Mouse (Mus musculus): ENCODE results near the gene Wdr1. TPM values are rescaled to one million over a fixed set of nuclear protein-coding genes. Genes with fewer than 3 reads are reported as not detected.

Wdr1 gene
- polyA plus RNA-seq, 1 experiment from 2014 or later = 174 TPM

- H3K27me3 ChIP-seq (ENCODE audit: control insufficient read depth, insufficient read depth, low read length) = no peaks in the 10 kb centered on the region
- no peak for TF ChIP-seq EP300 (optimal IDR thresholded peaks at IDR 0.05)
- TF ChIP-seq CTCF (IDR thresholded peaks at IDR 0.05; ENCODE audit: low read depth) = no peak
- H3K9ac ChIP-seq (ENCODE audit: low read length) = no peak overlapping the region
- no peak for ATAC-seq (ENCODE audit: low FRiP score, low TSS enrichment)
- no peak overlapping the region for H3K4me3 ChIP-seq (ENCODE audit: low read depth, low read length)
- DNase-seq (ENCODE audit: low spot score) = no peak
- no peaks in the 10 kb centered on the region for H3K9me3 ChIP-seq (ENCODE audit: control insufficient read depth, low read length)
- no peak overlapping the region for H3K4me2 ChIP-seq (replicated peaks; ENCODE audit: low read depth)
- 84% methylated on average over 4 of the region's 4 CpGs for WGBS
- no peak overlapping the region for H3K27ac ChIP-seq (replicated peaks)
- H3K36me3 ChIP-seq (ENCODE audit: control insufficient read depth, insufficient read depth, low read length) = peaks cover 84% of the 10 kb centered on the region
- no peaks in the 10 kb centered on the region for H3K4me1 ChIP-seq (replicated peaks; ENCODE audit: control insufficient read depth, insufficient read depth)
Measured at GRCm38 (mm10) chr5:38532084-38532483, 30.9 kb downstream of the Wdr1 start.

- Histone ChIP-seq H3K4me1 (replicated peaks; ENCODE audit: control insufficient read depth, insufficient read depth) (no peaks in the 10 kb centered on the region), H3K9me3 (ENCODE audit: control insufficient read depth, low read length) (no peaks in the 10 kb centered on the region), H3K27me3 (ENCODE audit: control insufficient read depth, insufficient read depth, low read length) (no peaks in the 10 kb centered on the region), H3K4me2 (replicated peaks; ENCODE audit: low read depth) (no peak overlapping the region), H3K27ac (replicated peaks) (no peak overlapping the region), H3K4me3 (ENCODE audit: low read depth, low read length) (no peak overlapping the region), H3K36me3 (ENCODE audit: control insufficient read depth, insufficient read depth, low read length) (peaks cover 70% of the 10 kb centered on the region), H3K9ac (ENCODE audit: low read length) (no peak overlapping the region)
- TF ChIP-seq CTCF (IDR thresholded peaks at IDR 0.05; ENCODE audit: low read depth) = peak; percentile 72
- no peak for TF ChIP-seq EP300 (optimal IDR thresholded peaks at IDR 0.05)
- ATAC-seq (ENCODE audit: low FRiP score, low TSS enrichment) (peak; percentile 44; the same call in 1 of the 2 replicates), DNase-seq (ENCODE audit: low spot score) (no peak)
- 74% methylated on average over 6 of the region's 6 CpGs for WGBS
Measured at GRCm38 (mm10) chr5:38529724-38530428, 33.1 kb downstream of the Wdr1 start.

DNA sequence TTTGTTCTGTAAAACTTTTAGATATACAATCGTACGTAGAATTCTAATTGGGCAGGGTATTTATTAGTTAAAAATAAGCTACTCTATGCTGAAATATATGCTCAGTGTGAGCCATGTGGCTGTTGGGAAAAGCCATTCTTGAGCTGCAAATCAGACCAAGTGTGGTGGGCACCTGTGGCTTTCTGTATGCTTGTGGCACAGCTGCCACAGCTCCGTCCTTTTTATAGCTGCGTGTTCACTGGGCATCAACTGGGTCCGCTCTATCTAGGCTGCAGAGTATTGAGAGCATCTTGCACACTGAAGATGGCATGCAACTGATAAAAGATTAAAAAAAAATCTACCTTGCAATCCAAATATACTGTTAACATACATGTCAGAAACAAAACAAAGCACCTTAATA is 40.0 kb downstream of the Wdr1 start:
- TF ChIP-seq CTCF (IDR thresholded peaks at IDR 0.05; ENCODE audit: low read depth) (no peak), EP300 (optimal IDR thresholded peaks at IDR 0.05) (no peak)
- Histone ChIP-seq H3K9ac (ENCODE audit: low read length) (no peak overlapping the region), H3K27me3 (ENCODE audit: control insufficient read depth, insufficient read depth, low read length) (no peaks in the 10 kb centered on the region), H3K27ac (replicated peaks) (no peak overlapping the region), H3K9me3 (ENCODE audit: control insufficient read depth, low read length) (no peaks in the 10 kb centered on the region), H3K4me1 (replicated peaks; ENCODE audit: control insufficient read depth, insufficient read depth) (no peaks in the 10 kb centered on the region), H3K36me3 (ENCODE audit: control insufficient read depth, insufficient read depth, low read length) (peaks cover 15% of the 10 kb centered on the region), H3K4me2 (replicated peaks; ENCODE audit: low read depth) (no peak overlapping the region), H3K4me3 (ENCODE audit: low read depth, low read length) (no peak overlapping the region)
- 91% methylated on average over 5 of the region's 5 CpGs for WGBS
- ATAC-seq (ENCODE audit: low FRiP score, low TSS enrichment) (no peak), DNase-seq (ENCODE audit: low spot score) (no peak)

DNA sequence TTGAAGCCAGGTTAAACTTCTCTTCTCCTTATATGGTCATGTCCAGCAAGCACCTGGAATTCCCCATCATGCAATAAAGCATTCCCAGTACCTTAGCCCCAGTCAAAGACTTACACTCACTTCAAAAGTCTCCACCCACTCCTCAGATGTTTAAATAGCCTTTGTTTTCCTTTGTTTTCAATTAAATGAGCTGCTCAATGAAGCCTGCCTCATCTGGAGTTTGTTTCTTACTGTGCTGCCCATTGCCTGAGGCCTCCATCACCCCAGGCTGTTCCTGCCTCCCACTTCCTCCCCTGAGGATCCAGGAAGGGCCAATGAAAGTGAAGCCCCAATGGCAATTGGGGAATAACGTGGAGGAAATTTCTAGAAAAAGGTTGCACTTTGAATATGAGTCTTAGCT is 42.2 kb downstream of the Wdr1 start:
- H3K4me2 ChIP-seq (replicated peaks; ENCODE audit: low read depth) = no peak overlapping the region
- no peaks in the 10 kb centered on the region for H3K4me1 ChIP-seq (replicated peaks; ENCODE audit: control insufficient read depth, insufficient read depth)
- no peak overlapping the region for H3K4me3 ChIP-seq (ENCODE audit: low read depth, low read length)
- WGBS = 59% methylated on average over 1 of the region's 1 CpGs
- no peak overlapping the region for H3K27ac ChIP-seq (replicated peaks)
- no peaks in the 10 kb centered on the region for H3K9me3 ChIP-seq (ENCODE audit: control insufficient read depth, low read length)
- no peak for TF ChIP-seq CTCF (IDR thresholded peaks at IDR 0.05; ENCODE audit: low read depth)
- no peak for TF ChIP-seq EP300 (optimal IDR thresholded peaks at IDR 0.05)
- DNase-seq (ENCODE audit: low spot score) (no peak), ATAC-seq (ENCODE audit: low FRiP score, low TSS enrichment) (no peak)
- 0 out of 2 replicates have a peak, but pooled peaks cover 2% of the 10 kb centered on the region for H3K36me3 ChIP-seq (ENCODE audit: control insufficient read depth, insufficient read depth, low read length)
- no peaks in the 10 kb centered on the region for H3K27me3 ChIP-seq (ENCODE audit: control insufficient read depth, insufficient read depth, low read length)
- no peak overlapping the region for H3K9ac ChIP-seq (ENCODE audit: low read length)

GRCm38 (mm10) chr5:38516267-38516666 is 46.8 kb downstream of the Wdr1 start:
- TF ChIP-seq CTCF (IDR thresholded peaks at IDR 0.05; ENCODE audit: low read depth) (peak; percentile 67), EP300 (optimal IDR thresholded peaks at IDR 0.05) (no peak)
- Histone ChIP-seq H3K4me2 (replicated peaks; ENCODE audit: low read depth) (no peak overlapping the region), H3K9me3 (ENCODE audit: control insufficient read depth, low read length) (no peaks in the 10 kb centered on the region), H3K4me1 (replicated peaks; ENCODE audit: control insufficient read depth, insufficient read depth) (no peaks in the 10 kb centered on the region), H3K36me3 (ENCODE audit: control insufficient read depth, insufficient read depth, low read length) (no peaks in the 10 kb centered on the region), H3K27me3 (ENCODE audit: control insufficient read depth, insufficient read depth, low read length) (no peaks in the 10 kb centered on the region), H3K4me3 (ENCODE audit: low read depth, low read length) (no peak overlapping the region), H3K27ac (replicated peaks) (no peak overlapping the region), H3K9ac (ENCODE audit: low read length) (no peak overlapping the region)
- WGBS = 50% methylated on average over 6 of the region's 6 CpGs
- ATAC-seq (ENCODE audit: low FRiP score, low TSS enrichment) = no peak
- no peak for DNase-seq (ENCODE audit: low spot score)

DNA sequence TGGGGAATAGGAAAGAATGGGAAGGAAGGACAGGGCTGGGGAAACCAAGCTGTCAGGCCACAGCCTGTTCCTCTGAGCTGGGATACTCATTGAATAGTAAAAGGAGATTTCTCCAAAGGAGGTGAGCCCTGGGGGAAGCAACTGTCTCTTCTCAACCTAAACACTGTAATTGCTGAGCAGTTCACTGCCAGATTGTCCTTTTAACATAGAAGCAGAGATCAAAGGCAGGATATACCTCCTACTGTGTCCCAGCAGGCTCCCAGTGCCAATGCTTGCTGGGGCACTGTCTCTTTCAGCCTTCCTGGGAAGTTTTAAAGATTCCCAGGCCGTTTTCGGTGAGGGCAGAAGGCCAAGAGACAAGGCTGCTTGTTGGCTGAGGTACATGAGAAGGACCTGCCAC is 50.0 kb downstream of the Wdr1 start:
- no peaks in the 10 kb centered on the region for H3K9me3 ChIP-seq (ENCODE audit: control insufficient read depth, low read length)
- no peak for DNase-seq (ENCODE audit: low spot score)
- H3K4me3 ChIP-seq (ENCODE audit: low read depth, low read length) = no peak overlapping the region
- ATAC-seq (ENCODE audit: low FRiP score, low TSS enrichment) = no peak
- H3K36me3 ChIP-seq (ENCODE audit: control insufficient read depth, insufficient read depth, low read length) = no peaks in the 10 kb centered on the region
- H3K27ac ChIP-seq (replicated peaks) = no peak overlapping the region
- no peaks in the 10 kb centered on the region for H3K27me3 ChIP-seq (ENCODE audit: control insufficient read depth, insufficient read depth, low read length)
- TF ChIP-seq CTCF (IDR thresholded peaks at IDR 0.05; ENCODE audit: low read depth) (no peak), EP300 (optimal IDR thresholded peaks at IDR 0.05) (no peak)
- 28% methylated on average over 2 of the region's 2 CpGs for WGBS
- no peak overlapping the region for H3K9ac ChIP-seq (ENCODE audit: low read length)
- H3K4me1 ChIP-seq (replicated peaks; ENCODE audit: control insufficient read depth, insufficient read depth) = no peaks in the 10 kb centered on the region
- no peak overlapping the region for H3K4me2 ChIP-seq (replicated peaks; ENCODE audit: low read depth)

Measured in stomach, postnatal 0 days (tissue).